Mouse (Mus musculus) MEL (cell line): ENCODE measurements at regions not wholly inside any gene's neighbourhood (a gene's known extent, or its start where the extent isn't known, plus 50 kb on each side); places are given as distances from the start of the nearest gene placed in this dataset.

ENCODE experiments used
- DNase-seq: peaks from one replicate; pipeline ENCODE4 v3.0.0; 2011; ENCODE audit warnings: low read depth, low spot score
- H3K27ac ChIP-seq: 2 replicates; pipeline ENCODE4 v1.5.1; 2012; ENCODE audit warnings: low read depth, mild to moderate bottlenecking, control low read depth, low read length, moderate library complexity; ENCODE audit not compliant: control insufficient read depth
- H3K27me3 ChIP-seq, 2 experiments: fragments of 150-350 bp in 1 of 2; sonication (generic) in 1 of 2; 2 replicates each; pipeline ENCODE4 v1.6.1; 2012; ENCODE audit warnings: low read length in 2 of 2, mild to moderate bottlenecking in 2 of 2, improper control_type of control experiment in 1 of 2, moderate library complexity in 1 of 2; ENCODE audit not compliant: insufficient read depth in 2 of 2, control insufficient read depth in 1 of 2
- H3K36me3 ChIP-seq, 2 experiments: 2 replicates each; pipeline ENCODE4 v1.6.1; 2012 to 2014; ENCODE audit warnings: low read length in 2 of 2, improper control_type of control experiment in 1 of 2, inconsistent platforms in 1 of 2, mild to moderate bottlenecking in 1 of 2; ENCODE audit not compliant: insufficient read depth in 2 of 2, control insufficient read depth in 1 of 2
- H3K4me1 ChIP-seq, 2 experiments: fragments of 150-350 bp in 1 of 2; sonication (generic) in 1 of 2; 2 replicates each; pipeline ENCODE4 v1.6.1; 2012; ENCODE audit warnings: low read length in 2 of 2, improper control_type of control experiment in 1 of 2, mild to moderate bottlenecking in 1 of 2; ENCODE audit not compliant: insufficient read depth in 2 of 2, control insufficient read depth in 1 of 2
- H3K4me3 ChIP-seq, 2 experiments: fragments of 150-350 bp in 1 of 2; sonication (generic) in 1 of 2; 2 replicates each; pipeline ENCODE4 v1.5.1; 2012; ENCODE audit warnings: low read depth in 2 of 2, low read length in 2 of 2, mild to moderate bottlenecking in 2 of 2, moderate library complexity in 2 of 2, control low read depth in 1 of 2, improper control_type of control experiment in 1 of 2; ENCODE audit not compliant: control insufficient read depth in 1 of 2, insufficient read depth in 1 of 2
- H3K79me2 ChIP-seq: 2 replicates; pipeline ENCODE4 v1.6.1; 2012; ENCODE audit warnings: mild to moderate bottlenecking, low read length, moderate library complexity; ENCODE audit not compliant: control insufficient read depth, poor library complexity, insufficient read depth
- H3K9ac ChIP-seq: 2 replicates; pipeline ENCODE4 v1.6.1; 2012; ENCODE audit warnings: low read depth, mild to moderate bottlenecking, control low read depth, low read length, moderate library complexity; ENCODE audit not compliant: control insufficient read depth, poor library complexity, severe bottlenecking
- H3K9me3 ChIP-seq: fragments of 150-350 bp; sonication (generic); replicated peaks from 2 replicates; pipeline ENCODE4 v1.6.1; 2012; ENCODE audit warnings: mild to moderate bottlenecking, low read length, improper control_type of control experiment, moderate library complexity; ENCODE audit not compliant: insufficient read depth
- BHLHE40 ChIP-seq: IDR thresholded peaks from 2 replicates; pipeline ENCODE4 v1.6.1; 2012; ENCODE audit warnings: low read depth, mild to moderate bottlenecking, inconsistent platforms, low read length, improper control_type of control experiment, borderline replicate concordance
- CHD1 ChIP-seq: IDR thresholded peaks from 2 replicates; pipeline ENCODE4 v1.6.1; 2012; ENCODE audit warnings: low read depth, mild to moderate bottlenecking, inconsistent platforms, low read length, improper control_type of control experiment
- CHD2 ChIP-seq: IDR thresholded peaks from 2 replicates; pipeline ENCODE4 v1.6.1; 2011; ENCODE audit warnings: low read length, improper control_type of control experiment
- GATA1 ChIP-seq: IDR thresholded peaks from 2 replicates; pipeline ENCODE4 v1.6.1; 2011; ENCODE audit warnings: low read depth, low read length, improper control_type of control experiment
- HCFC1 ChIP-seq: IDR thresholded peaks from 2 replicates; pipeline ENCODE4 v1.6.1; 2012; ENCODE audit warnings: low read depth, mild to moderate bottlenecking, inconsistent platforms, low read length, improper control_type of control experiment, moderate library complexity
- KAT2A ChIP-seq: conservative IDR thresholded peaks from 2 replicates; pipeline ENCODE4 v1.6.1; 2012; ENCODE audit warnings: low read depth, low read length, improper control_type of control experiment, inconsistent platforms
- MEF2A ChIP-seq: IDR thresholded peaks from 2 replicates; pipeline ENCODE4 v1.6.1; 2014; ENCODE audit warnings: low read depth, mild to moderate bottlenecking, inconsistent platforms, low read length, improper control_type of control experiment; ENCODE audit not compliant: poor library complexity, insufficient replicate concordance, severe bottlenecking; ENCODE audit errors: extremely low read depth
- MXI1 ChIP-seq: IDR thresholded peaks from 2 replicates; pipeline ENCODE4 v1.6.1; 2011; ENCODE audit warnings: mild to moderate bottlenecking, low read depth, low read length, improper control_type of control experiment
- MYC ChIP-seq: IDR thresholded peaks from 2 replicates; pipeline ENCODE4 v1.6.1; 2011; ENCODE audit warnings: low read depth, mild to moderate bottlenecking, low read length, improper control_type of control experiment, moderate library complexity
- POLR2AphosphoS2 ChIP-seq: IDR thresholded peaks from 2 replicates; pipeline ENCODE4 v1.6.1; 2011; ENCODE audit warnings: low read length, improper control_type of control experiment
- POLR2AphosphoS5 ChIP-seq: IDR thresholded peaks from 2 replicates; pipeline ENCODE4 v1.6.1; 2012; ENCODE audit warnings: low read depth, borderline replicate concordance, mild to moderate bottlenecking, inconsistent platforms, low read length, moderate library complexity, mixed read lengths
- RAD21 ChIP-seq: IDR thresholded peaks from 2 replicates; pipeline ENCODE4 v1.6.1; 2011; ENCODE audit warnings: mild to moderate bottlenecking, low read depth, low read length, improper control_type of control experiment
- RCOR1 ChIP-seq: IDR thresholded peaks from 2 replicates; pipeline ENCODE4 v1.6.1; 2012; ENCODE audit warnings: low read depth, mild to moderate bottlenecking, inconsistent platforms, low read length, improper control_type of control experiment
- USF1 ChIP-seq: IDR thresholded peaks from 2 replicates; pipeline ENCODE4 v1.6.1; 2014; ENCODE audit warnings: low read depth, mild to moderate bottlenecking, inconsistent platforms, low read length, improper control_type of control experiment, moderate library complexity
- USF2 ChIP-seq, 2 experiments: IDR thresholded peaks; 2 replicates each; pipeline ENCODE4 v1.6.1; 2011 to 2012; ENCODE audit warnings: improper control_type of control experiment in 2 of 2, low read length in 2 of 2, borderline replicate concordance in 1 of 2, inconsistent platforms in 1 of 2, low read depth in 1 of 2, mild to moderate bottlenecking in 1 of 2; ENCODE audit not compliant: insufficient read depth in 1 of 2
- ZC3H11A ChIP-seq: IDR thresholded peaks from 2 replicates; pipeline ENCODE4 v1.6.1; 2012; ENCODE audit warnings: low read depth, mild to moderate bottlenecking, inconsistent platforms, low read length, improper control_type of control experiment
- ZKSCAN1 ChIP-seq: IDR thresholded peaks from 2 replicates; pipeline ENCODE4 v1.6.1; 2012; ENCODE audit warnings: low read depth, mild to moderate bottlenecking, inconsistent platforms, low read length, improper control_type of control experiment, moderate library complexity
- ZNF384 ChIP-seq: IDR thresholded peaks from 2 replicates; pipeline ENCODE4 v1.6.1; 2012; ENCODE audit warnings: low read depth, mild to moderate bottlenecking, inconsistent platforms, low read length, improper control_type of control experiment

GRCm38 (mm10) chr10:17331607-17332008, 391.4 kb upstream of the Cited2 start:
- no peak overlapping the region for H3K9ac ChIP-seq

GRCm38 (mm10) chr10:17332025-17332767, 390.8 kb upstream of the Cited2 start:
- Histone ChIP-seq H3K4me3 (no peak overlapping the region), H3K27ac (no peak overlapping the region)
- DNase-seq = no peak
- TF ChIP-seq CHD2 = no peak
- TF ChIP-seq POLR2AphosphoS5 = no peak
- TF ChIP-seq ZKSCAN1 = no peak
- TF ChIP-seq, all 39 proteins: peak for 0
- H3K9me3 ChIP-seq = no peaks in the 10 kb centered on the region
- no peaks in the 10 kb centered on the region for H3K27me3 ChIP-seq
- H3K4me1 ChIP-seq = no peaks in the 10 kb centered on the region
- H3K9ac ChIP-seq = no peak overlapping the region
- H3K79me2 ChIP-seq = no peaks in the 10 kb centered on the region
- H3K36me3 ChIP-seq = no peaks in the 10 kb centered on the region

More at GRCm38 (mm10) chr10:17331607-17332008, 391.4 kb upstream of the Cited2 start:
- H3K27ac ChIP-seq = no peak overlapping the region
- no peaks in the 10 kb centered on the region for H3K36me3 ChIP-seq
- no peaks in the 10 kb centered on the region for H3K27me3 ChIP-seq
- H3K9me3 ChIP-seq = no peaks in the 10 kb centered on the region
- TF ChIP-seq RCOR1 (no peak), POLR2AphosphoS2 (no peak), MXI1 (no peak), ZNF384 (no peak), MYC (no peak), ZKSCAN1 (no peak), CHD1 (no peak), USF1 (no peak), HCFC1 (no peak), USF2 (IDR thresholded peaks at IDR 0.05; ENCODE audit: borderline replicate concordance in 1 of 2, insufficient read depth in 1 of 2, low read depth in 1 of 2, low read length in 2 of 2) (no peak), KAT2A (no peak), CHD2 (no peak), BHLHE40 (no peak), ZC3H11A (no peak), MEF2A (no peak), GATA1 (no peak), RAD21 (no peak)
- DNase-seq = no peak
- H3K4me1 ChIP-seq = no peaks in the 10 kb centered on the region
- H3K4me3 ChIP-seq = no peak overlapping the region
- no peaks in the 10 kb centered on the region for H3K79me2 ChIP-seq
